Mouse (Mus musculus) adrenal gland, postnatal 36 days (tissue): ENCODE data around the gene Gucy1b2. TPM values are rescaled to one million over a fixed set of nuclear protein-coding genes. Genes with fewer than 3 reads are reported as not detected.
A peak's percentile ranks its signal among the peaks of the same experiment; 100 is the strongest.

ENCODE experiments used
- DNase-seq, 2 experiments: peaks; one replicate each; pipeline ENCODE4 v3.0.0; 2021; ENCODE audit warnings: mixed read lengths in 1 of 2
- long read RNA-seq, 2 experiments: library from polyadenylated mRNA; stranded (forward); transcript quantifications; one replicate each; pipeline ENCODE4 v2.0.0; 2021; ENCODE audit warnings: borderline sequencing depth in 2 of 2
- total RNA-seq, 2 experiments: library from RNA; stranded (reverse); gene quantifications; 2 replicates each; pipeline ENCODE4 v1.2.3; 2021

Gene Gucy1b2
- 1 to 10 TPM in 1 of 2 experiments, under 1 TPM in 1; 0.60 to 1.1 TPM for total RNA-seq
- long read RNA-seq, experiment 1, partial matches to known transcripts: 2 of 2 reads
- long read RNA-seq, experiment 1, other reads (novel, unspliced or antisense): 0 of 2 reads
- long read RNA-seq, experiment 2: 0 reads

- no peak for DNase-seq
Observed at GRCm38 (mm10) chr14:62456239-62456747, at the start of gene Gucy1b2. Gene Gucy1b2 (minus strand): TSS chr14:62456289.

GRCm38 (mm10) chr14:62497391-62497790 is 41.3 kb upstream of the Gucy1b2 start:
- no peak for DNase-seq

GRCm38 (mm10) chr14:62496501-62496900 is 40.4 kb upstream of the Gucy1b2 start:
- no peak for DNase-seq

GRCm38 (mm10) chr14:62493456-62493855 is 37.4 kb upstream of the Gucy1b2 start:
- no peak for DNase-seq

GRCm38 (mm10) chr14:62492196-62492850 is 36.2 kb upstream of the Gucy1b2 start:
- DNase-seq: peak; percentile 74 to 84

GRCm38 (mm10) chr14:62488270-62488669 is 32.2 kb upstream of the Gucy1b2 start:
- no peak for DNase-seq

GRCm38 (mm10) chr14:62481381-62481780 is 25.3 kb upstream of the Gucy1b2 start:
- no peak for DNase-seq

- no peak for DNase-seq
Observed at GRCm38 (mm10) chr14:62479395-62479794, 23.3 kb upstream of the Gucy1b2 start.

- no peak for DNase-seq
Observed at GRCm38 (mm10) chr14:62474481-62474880, 18.4 kb upstream of the Gucy1b2 start.

GRCm38 (mm10) chr14:62472061-62472460 is 16.0 kb upstream of the Gucy1b2 start:
- DNase-seq: no peak

- DNase-seq: no peak
Observed at GRCm38 (mm10) chr14:62468753-62469125, 12.7 kb upstream of the Gucy1b2 start.

- DNase-seq: no peak
Observed at GRCm38 (mm10) chr14:62468119-62468752, 12.1 kb upstream of the Gucy1b2 start.

GRCm38 (mm10) chr14:62464966-62465365 is 8.9 kb upstream of the Gucy1b2 start:
- DNase-seq: peak; percentile 53 to 68

- DNase-seq: no peak
Observed at GRCm38 (mm10) chr14:62459541-62459940, 3.5 kb upstream of the Gucy1b2 start.

GRCm38 (mm10) chr14:62457420-62458181 is 1.5 kb upstream of the Gucy1b2 start:
- peak; percentile 87 to 88 for DNase-seq

- no peak for DNase-seq
Observed at GRCm38 (mm10) chr14:62455570-62455879, 564 bp downstream of the Gucy1b2 start.

- DNase-seq: peak; percentile 8 to 9
Observed at GRCm38 (mm10) chr14:62454760-62455569, 1.1 kb downstream of the Gucy1b2 start.

- DNase-seq: no peak
Observed at GRCm38 (mm10) chr14:62454136-62454535, 2.0 kb downstream of the Gucy1b2 start.

- DNase-seq: peak; percentile 30 to 37
Observed at GRCm38 (mm10) chr14:62453276-62453675, 2.8 kb downstream of the Gucy1b2 start.

GRCm38 (mm10) chr14:62450706-62451105 is 5.4 kb downstream of the Gucy1b2 start:
- no peak for DNase-seq

GRCm38 (mm10) chr14:62447214-62447548 is 8.9 kb downstream of the Gucy1b2 start:
- no peak for DNase-seq
